Mouse (Mus musculus) CH12.LX (cell line): ENCODE measurements at regions not wholly inside any gene's neighbourhood (a gene's known extent, or its start where the extent isn't known, plus 50 kb on each side); places are given as distances from the start of the nearest gene placed in this dataset.

Experiments used
- DNase-seq: peaks from one replicate; pipeline ENCODE4 v3.0.0-alpha.2; 2013; ENCODE audit errors: extremely low read depth
- H3K27ac ChIP-seq: 2 replicates; pipeline ENCODE4 v1.5.1; 2012; ENCODE audit warnings: low read depth, mild to moderate bottlenecking, control low read depth, moderate library complexity; ENCODE audit not compliant: insufficient read depth
- H3K27me3 ChIP-seq: replicated peaks from 2 replicates; pipeline ENCODE3; 2012; ENCODE audit warnings: inconsistent platforms
- H3K36me3 ChIP-seq, 2 experiments: replicated peaks in 1 of 2; 2 replicates each; pipeline versions ENCODE3 to v1.6.1; 2012; ENCODE audit warnings: inconsistent platforms in 1 of 2, low read length in 1 of 2, mild to moderate bottlenecking in 1 of 2, mixed read lengths in 1 of 2, moderate library complexity in 1 of 2; ENCODE audit not compliant: control insufficient read depth in 1 of 2, insufficient read depth in 1 of 2
- H3K4me1 ChIP-seq, 2 experiments: 2 replicates each; pipeline ENCODE4 v1.6.1; 2012; ENCODE audit warnings: inconsistent platforms in 1 of 2, moderate library complexity in 1 of 2; ENCODE audit not compliant: insufficient read depth in 2 of 2, control insufficient read depth in 1 of 2
- H3K4me2 ChIP-seq: 2 replicates; pipeline ENCODE4 v1.6.1; 2012; ENCODE audit warnings: low read depth, mild to moderate bottlenecking, control low read depth; ENCODE audit not compliant: poor library complexity, insufficient read depth, severe bottlenecking
- H3K4me3 ChIP-seq, 3 experiments: fragments of 150-350 bp in 1 of 3; sonication (generic) in 1 of 3; replicated peaks in 1 of 3; 2 replicates each; pipeline versions ENCODE3 to v1.5.1; 2011 to 2012; ENCODE audit warnings: low read depth in 2 of 3, low read length in 2 of 3, mild to moderate bottlenecking in 2 of 3, moderate library complexity in 2 of 3, control low read depth in 1 of 3, improper control_type of control experiment in 1 of 3, inconsistent platforms in 1 of 3, mixed read lengths in 1 of 3; ENCODE audit not compliant: poor library complexity in 1 of 3
- H3K79me2 ChIP-seq: replicated peaks from 2 replicates; pipeline ENCODE4 v1.6.1; 2012; ENCODE audit warnings: mild to moderate bottlenecking, moderate library complexity; ENCODE audit not compliant: control insufficient read depth, poor library complexity, insufficient read depth, severe bottlenecking; ENCODE audit errors: extremely low read depth
- H3K9ac ChIP-seq: 2 replicates; pipeline ENCODE4 v1.6.1; 2012; ENCODE audit warnings: low read depth, mild to moderate bottlenecking, control low read depth, moderate library complexity; ENCODE audit not compliant: insufficient read depth
- H3K9me3 ChIP-seq: replicated peaks from 2 replicates; pipeline ENCODE3; 2012; ENCODE audit warnings: low read length, inconsistent platforms, mixed read lengths
- BHLHE40 ChIP-seq: IDR thresholded peaks from 2 replicates; pipeline ENCODE4 v1.6.1; 2011; ENCODE audit warnings: mild to moderate bottlenecking, low read depth, low read length, improper control_type of control experiment
- CHD1 ChIP-seq: IDR thresholded peaks from 2 replicates; pipeline ENCODE4 v1.6.1; 2012; ENCODE audit warnings: low read depth, low read length, improper control_type of control experiment, inconsistent platforms
- CHD2 ChIP-seq: IDR thresholded peaks from 2 replicates; pipeline ENCODE4 v1.6.1; 2011; ENCODE audit warnings: low read length, improper control_type of control experiment
- CTCF ChIP-seq, 2 experiments: IDR thresholded peaks in 1 of 2; conservative IDR thresholded peaks in 1 of 2; 2 replicates each; pipeline ENCODE4 v1.5.1; 2011 to 2012; ENCODE audit warnings: low read depth in 2 of 2, low read length in 2 of 2, improper control_type of control experiment in 1 of 2, inconsistent platforms in 1 of 2, mild to moderate bottlenecking in 1 of 2, moderate library complexity in 1 of 2
- E2F4 ChIP-seq: IDR thresholded peaks from 2 replicates; pipeline ENCODE4 v1.6.1; 2011; ENCODE audit warnings: low read depth, low read length, improper control_type of control experiment; ENCODE audit not compliant: insufficient replicate concordance
- EP300 ChIP-seq: IDR thresholded peaks from 2 replicates; pipeline ENCODE4 v1.6.1; 2011; ENCODE audit warnings: low read length, improper control_type of control experiment
- ETS1 ChIP-seq: conservative IDR thresholded peaks from 2 replicates; pipeline ENCODE4 v1.6.1; 2012; ENCODE audit warnings: low read depth, mild to moderate bottlenecking, inconsistent platforms, low read length, improper control_type of control experiment, moderate library complexity
- GABPA ChIP-seq: IDR thresholded peaks from 2 replicates; pipeline ENCODE4 v1.6.1; 2012; ENCODE audit warnings: low read depth, low read length, improper control_type of control experiment, inconsistent platforms; ENCODE audit not compliant: insufficient replicate concordance
- HCFC1 ChIP-seq: IDR thresholded peaks from 2 replicates; pipeline ENCODE4 v1.6.1; 2012; ENCODE audit warnings: low read depth, mild to moderate bottlenecking, inconsistent platforms, low read length, improper control_type of control experiment
- IRF4 ChIP-seq: IDR thresholded peaks from 2 replicates; pipeline ENCODE4 v1.6.1; 2014; ENCODE audit warnings: low read depth, mild to moderate bottlenecking, inconsistent platforms, low read length, improper control_type of control experiment
- JUN ChIP-seq: IDR thresholded peaks from 2 replicates; pipeline ENCODE4 v1.6.1; 2011; ENCODE audit warnings: low read depth, mild to moderate bottlenecking, low read length, improper control_type of control experiment, moderate library complexity; ENCODE audit not compliant: insufficient read depth
- JUND ChIP-seq: conservative IDR thresholded peaks from 2 replicates; pipeline ENCODE4 v1.6.1; 2011; ENCODE audit warnings: low read depth, low read length, improper control_type of control experiment
- KAT2A ChIP-seq: IDR thresholded peaks from 2 replicates; pipeline ENCODE4 v1.6.1; 2012; ENCODE audit warnings: low read length, improper control_type of control experiment, inconsistent platforms; ENCODE audit not compliant: insufficient replicate concordance
- MAFK ChIP-seq: IDR thresholded peaks from 2 replicates; pipeline ENCODE4 v1.6.1; 2011; ENCODE audit warnings: low read length, improper control_type of control experiment; ENCODE audit not compliant: insufficient replicate concordance
- MAX ChIP-seq: IDR thresholded peaks from 2 replicates; pipeline ENCODE4 v1.6.1; 2011; ENCODE audit warnings: low read length, improper control_type of control experiment
- MAZ ChIP-seq: IDR thresholded peaks from 2 replicates; pipeline ENCODE4 v1.6.1; 2012; ENCODE audit warnings: low read depth, mild to moderate bottlenecking, inconsistent platforms, low read length, improper control_type of control experiment, moderate library complexity
- MEF2A ChIP-seq: IDR thresholded peaks from 2 replicates; pipeline ENCODE4 v1.6.1; 2014; ENCODE audit warnings: low read depth, mild to moderate bottlenecking, inconsistent platforms, low read length, improper control_type of control experiment, borderline replicate concordance
- MYC ChIP-seq: IDR thresholded peaks from 2 replicates; pipeline ENCODE4 v1.6.1; 2011; ENCODE audit warnings: low read depth, mild to moderate bottlenecking, improper control_type of control experiment, low read length
- NELFE ChIP-seq: IDR thresholded peaks from 2 replicates; pipeline ENCODE4 v1.6.1; 2011; ENCODE audit warnings: low read depth, low read length, improper control_type of control experiment
- NRF1 ChIP-seq: IDR thresholded peaks from 2 replicates; pipeline ENCODE4 v1.6.1; 2014; ENCODE audit warnings: low read depth, mild to moderate bottlenecking, inconsistent platforms, low read length, improper control_type of control experiment, moderate library complexity
- PAX5 ChIP-seq: IDR thresholded peaks from 2 replicates; pipeline ENCODE4 v1.6.1; 2012; ENCODE audit warnings: low read length, inconsistent platforms, mixed read lengths
- POLR2A ChIP-seq: IDR thresholded peaks from 2 replicates; pipeline ENCODE4 v1.6.1; 2011; ENCODE audit warnings: low read depth, mild to moderate bottlenecking, improper control_type of control experiment, low read length
- RAD21 ChIP-seq: IDR thresholded peaks from 2 replicates; pipeline ENCODE4 v1.6.1; 2011; ENCODE audit warnings: low read depth, mild to moderate bottlenecking, low read length, improper control_type of control experiment, moderate library complexity
- RCOR1 ChIP-seq: conservative IDR thresholded peaks from 2 replicates; pipeline ENCODE4 v1.6.1; 2012; ENCODE audit warnings: low read depth, mild to moderate bottlenecking, inconsistent platforms, low read length, improper control_type of control experiment
- SIN3A ChIP-seq: IDR thresholded peaks from 2 replicates; pipeline ENCODE4 v1.6.1; 2012; ENCODE audit warnings: low read length, improper control_type of control experiment, inconsistent platforms
- SMC3 ChIP-seq: IDR thresholded peaks from 2 replicates; pipeline ENCODE4 v1.6.1; 2011; ENCODE audit warnings: low read depth, low read length, improper control_type of control experiment
- TBP ChIP-seq: conservative IDR thresholded peaks from 2 replicates; pipeline ENCODE4 v1.6.1; 2011; ENCODE audit warnings: low read depth, low read length, improper control_type of control experiment
- UBTF ChIP-seq: IDR thresholded peaks from 2 replicates; pipeline ENCODE4 v1.6.1; 2012; ENCODE audit warnings: low read depth, mild to moderate bottlenecking, inconsistent platforms, low read length, improper control_type of control experiment, moderate library complexity
- USF1 ChIP-seq: IDR thresholded peaks from 2 replicates; pipeline ENCODE4 v1.6.1; 2014; ENCODE audit warnings: low read depth, mild to moderate bottlenecking, inconsistent platforms, low read length, improper control_type of control experiment
- USF2 ChIP-seq: conservative IDR thresholded peaks from 2 replicates; pipeline ENCODE4 v1.6.1; 2011; ENCODE audit warnings: low read depth, low read length, improper control_type of control experiment
- ZMIZ1 ChIP-seq: IDR thresholded peaks from 2 replicates; pipeline ENCODE4 v1.6.1; 2012; ENCODE audit warnings: low read depth, mild to moderate bottlenecking, inconsistent platforms, low read length, improper control_type of control experiment
- ZNF384 ChIP-seq: IDR thresholded peaks from 2 replicates; pipeline ENCODE4 v1.6.1; 2012; ENCODE audit warnings: low read depth, low read length, improper control_type of control experiment, inconsistent platforms
- dilution Hi-C: fragments of 300-500 bp; cut with MboI; formaldehyde crosslinking; loops from 2 replicates; pipeline ENCODE4 v1.14.3; 2020; ENCODE audit warnings: low sequenced_read_pairs; ENCODE audit not compliant: extremely low pct_unique_long_range_greater_than_20kb, extremely low pct_ligation_motif_present
- in situ Hi-C: fragments of 300-500 bp; cut with MboI; formaldehyde crosslinking; loops from 3 replicates; pipeline ENCODE4 v1.14.3; 2019; ENCODE audit warnings: low sequenced_read_pairs, low pct_ligation_motif_present, low pct_unique_long_range_greater_than_20kb, mixed read lengths

- dilution Hi-C loops, result no loop called here
- no peaks in the 10 kb centered on the region for H3K36me3 ChIP-seq
Observed at GRCm38 (mm10) chrX:13229891-13230614, 50.7 kb upstream of the Ddx3x start.

GRCm38 (mm10) chrX:13230615-13231179, 50.1 kb upstream of the Ddx3x start:
- H3K27me3 ChIP-seq, result no peaks in the 10 kb centered on the region
- no peaks in the 10 kb centered on the region for H3K79me2 ChIP-seq
- H3K9ac ChIP-seq, result peak overlapping the region; percentile 76
- no peaks in the 10 kb centered on the region for H3K9me3 ChIP-seq
- peak; percentile 91 for DNase-seq
- no peaks in the 10 kb centered on the region for H3K36me3 ChIP-seq
- in situ Hi-C loops, result loop anchor here (25.0 kb wide), 2 partner anchors 232 to 432 kb away; partner anchors contain the start of genes Gpr82 and Nyx
- peak overlapping the region; percentile 73 for H3K27ac ChIP-seq
- peak overlapping the region; percentile 60 for H3K4me2 ChIP-seq
- peak overlapping the region; percentile 49 to 65 (median 58) for H3K4me3 ChIP-seq
- dilution Hi-C loops, result no loop called here
- no peaks in the 10 kb centered on the region for H3K4me1 ChIP-seq
- TF ChIP-seq NELFE, result peak; percentile 68
- no peak for TF ChIP-seq ZMIZ1
- TF ChIP-seq KAT2A, result 0 out of 2 replicates have a peak, but pooled peaks have one; percentile 27
- TF ChIP-seq JUN, result no peak
- peak; percentile 74; the same call in 1 of the 2 replicates for TF ChIP-seq SIN3A
- TF ChIP-seq MAFK, result no peak
- TF ChIP-seq PAX5, result no peak
- peak; percentile 54; the same call in 1 of the 2 replicates for TF ChIP-seq TBP
- no peak for TF ChIP-seq E2F4
- no peak for TF ChIP-seq RCOR1
- TF ChIP-seq SMC3, result no peak
- TF ChIP-seq MAX, result peak; percentile 73
- no peak for TF ChIP-seq USF2
- TF ChIP-seq CHD1, result no peak
- peak; percentile 87 for TF ChIP-seq ZNF384
- TF ChIP-seq NRF1, result peak; percentile 96
- peak; percentile 69 for TF ChIP-seq HCFC1
- peak; percentile 88 for TF ChIP-seq MYC
- TF ChIP-seq USF1, result no peak
- no peak for TF ChIP-seq IRF4

More at GRCm38 (mm10) chrX:13229891-13230614, 50.7 kb upstream of the Ddx3x start:
- Histone ChIP-seq H3K27me3 (no peaks in the 10 kb centered on the region), H3K4me3 (peak overlapping the region; percentile 49 to 65 (median 58)), H3K9ac (peak overlapping the region; percentile 76), H3K4me1 (no peaks in the 10 kb centered on the region), H3K79me2 (no peaks in the 10 kb centered on the region), H3K27ac (peak overlapping the region; percentile 73), H3K9me3 (no peaks in the 10 kb centered on the region), H3K4me2 (peak overlapping the region; percentile 87)
- peak; percentile 41 for DNase-seq
- TF ChIP-seq HCFC1 (no peak), ETS1 (no peak), JUN (no peak), CHD1 (no peak), CTCF (conservative IDR thresholded peaks at IDR 0.05 in 1 of 2, IDR thresholded peaks at IDR 0.05 in 1 of 2; ENCODE audit: low read depth in 2 of 2, low read length in 2 of 2) (peak; percentile 21 to 60; a peak in 3 of 4 replicates), GABPA (no peak), MEF2A (no peak), USF1 (no peak), ZNF384 (no peak), POLR2A (no peak), RAD21 (peak; percentile 52), MYC (no peak), NELFE (no peak), MAFK (no peak), EP300 (no peak), MAX (no peak), BHLHE40 (no peak), NRF1 (no peak), USF2 (no peak), JUND (no peak), SMC3 (peak; percentile 47), KAT2A (no peak), UBTF (no peak), MAZ (no peak), RCOR1 (no peak), CHD2 (no peak), PAX5 (no peak)
- in situ Hi-C loops, result loop anchor here (25.0 kb wide), 2 partner anchors 232 to 432 kb away; partner anchors contain the start of genes Gpr82 and Nyx
